Mouse (Mus musculus): ENCODE data around the gene Zfp488.

DNA sequence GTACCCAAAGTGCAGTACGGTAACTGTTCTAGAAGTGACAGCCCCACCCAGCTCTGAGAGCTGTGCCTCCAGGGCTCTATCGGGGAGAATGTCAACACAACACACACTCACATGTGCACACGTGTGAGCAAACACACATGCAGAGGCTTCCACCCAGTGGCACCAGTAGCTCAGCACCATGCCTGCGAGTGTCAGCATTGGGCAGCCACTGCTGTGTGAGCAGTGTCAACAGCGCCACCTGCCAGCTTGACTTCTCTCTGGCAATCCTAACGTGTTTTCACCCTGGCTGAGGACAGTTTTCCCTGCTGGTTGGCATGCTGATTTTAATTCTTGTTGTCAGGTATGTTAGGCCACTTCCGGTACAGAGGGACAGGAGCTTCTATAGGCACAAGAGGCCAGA, 5.9 kb downstream of the Zfp488 start:
- TF ChIP-seq CTCF (IDR thresholded peaks at IDR 0.05; ENCODE audit: low read depth, low read length) (peak; percentile 33), POLR2A (IDR thresholded peaks at IDR 0.05; ENCODE audit: extremely low read depth, insufficient read depth, low read length) (no peak)
